Mouse (Mus musculus) frontal cortex, postnatal 14 days (tissue): ENCODE results near the gene Chrm1.

Experiments used
- DNase-seq, 2 experiments: peaks; one replicate each; pipeline ENCODE4 v3.0.0; 2022; ENCODE audit warnings: low spot score in 2 of 2

The Chrm1 gene

GRCm38 (mm10) chr19:8683627-8684026 is 20.0 kb downstream of the Chrm1 start:
- DNase-seq, result no peak

- no peak for DNase-seq
These were observed 28.4 kb downstream of the Chrm1 start for GRCm38 (mm10) chr19:8691871-8692539.

- DNase-seq, result no peak
These were observed 29.2 kb downstream of the Chrm1 start for GRCm38 (mm10) chr19:8692740-8693139.

- DNase-seq, result no peak
These were observed 31.7 kb downstream of the Chrm1 start for GRCm38 (mm10) chr19:8695330-8695729.

GRCm38 (mm10) chr19:8699652-8700051 is 36.1 kb downstream of the Chrm1 start:
- no peak for DNase-seq

GRCm38 (mm10) chr19:8702458-8702857 is 38.9 kb downstream of the Chrm1 start:
- DNase-seq, result no peak

GRCm38 (mm10) chr19:8703571-8703970 is 40.0 kb downstream of the Chrm1 start:
- DNase-seq, result no peak

GRCm38 (mm10) chr19:8705026-8705708 is 41.6 kb downstream of the Chrm1 start:
- DNase-seq, result no peak

- no peak for DNase-seq
These were observed 42.6 kb downstream of the Chrm1 start for GRCm38 (mm10) chr19:8706132-8706667.

- no peak for DNase-seq
These were observed 43.3 kb downstream of the Chrm1 start for GRCm38 (mm10) chr19:8706930-8707329.

- DNase-seq, result no peak
These were observed 45.4 kb downstream of the Chrm1 start for GRCm38 (mm10) chr19:8708954-8709353.

- no peak for DNase-seq
These were observed 46.5 kb downstream of the Chrm1 start for GRCm38 (mm10) chr19:8710057-8710456.

- DNase-seq, result no peak
These were observed 47.9 kb downstream of the Chrm1 start for GRCm38 (mm10) chr19:8711506-8711905.

GRCm38 (mm10) chr19:8711949-8712869 is 48.6 kb downstream of the Chrm1 start:
- no peak for DNase-seq

- DNase-seq, result peak; percentile 62 to 68
These were observed 49.3 kb downstream of the Chrm1 start for GRCm38 (mm10) chr19:8712870-8713305.

- peak; percentile 86 to 91 for DNase-seq
These were observed 49.9 kb downstream of the Chrm1 start for GRCm38 (mm10) chr19:8713306-8713996.

- no peak for DNase-seq
These were observed 50.5 kb downstream of the Chrm1 start for GRCm38 (mm10) chr19:8713997-8714652.

GRCm38 (mm10) chr19:8714653-8715481 is 51.3 kb downstream of the Chrm1 start:
- no peak for DNase-seq

- no peak for DNase-seq
These were observed 52.5 kb downstream of the Chrm1 start for GRCm38 (mm10) chr19:8715868-8716766.
